Mouse (Mus musculus) right cerebral cortex, postnatal 4 days (tissue): ENCODE results near the gene Tbc1d17.
"Not testable (repeated sequence)": the region's sequence is repeated elsewhere in the genome, so short reads cannot be mapped to it uniquely, and the experiment has no call there.

Experiments used
- DNase-seq: peaks from one replicate; pipeline ENCODE4 v3.0.0-alpha.2; 2022

Tbc1d17 gene

DNA sequence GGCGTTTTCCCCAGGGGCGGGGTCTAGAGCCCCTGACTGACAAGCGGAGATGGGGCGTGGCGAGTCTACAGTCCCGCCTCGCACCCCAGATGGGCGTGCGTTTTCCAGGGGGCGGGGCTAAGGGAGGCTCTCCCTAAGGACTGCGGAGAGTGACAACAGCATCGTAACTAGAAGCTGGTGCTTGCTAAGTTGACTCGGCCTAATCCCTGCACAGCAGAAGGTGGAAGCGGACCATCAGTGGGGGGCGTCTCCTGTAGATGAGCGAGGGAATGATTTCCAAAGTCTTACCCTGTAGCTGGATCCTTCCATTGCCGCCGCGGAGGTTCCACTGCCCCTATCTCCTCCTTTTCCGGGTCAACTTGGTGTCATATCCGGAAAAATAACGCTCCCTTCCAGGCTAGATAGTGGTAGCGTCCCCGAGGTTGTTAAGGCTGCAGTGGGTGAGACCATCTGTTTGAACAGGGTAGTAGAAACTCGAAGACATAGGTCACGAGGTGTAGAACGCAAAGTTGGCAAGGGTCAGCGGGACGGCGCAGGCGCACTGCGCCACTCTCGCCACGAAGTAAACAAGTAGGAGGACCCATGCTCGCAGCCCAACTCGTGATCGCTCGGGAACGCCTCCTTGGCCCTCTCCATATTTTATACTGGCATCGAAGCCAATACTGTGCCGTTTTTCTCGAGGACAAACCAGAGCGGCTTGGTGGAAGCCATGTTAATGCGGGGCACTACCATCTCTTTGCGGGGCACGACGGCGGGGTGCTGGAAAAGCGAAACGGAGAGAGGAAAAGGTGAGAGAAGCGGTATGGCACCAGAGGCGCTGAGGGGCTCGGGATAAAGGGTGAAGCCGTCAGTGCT, at the start of gene Tbc1d17, which contains the start of gene Akt1s1:
Gene Tbc1d17 (minus strand): TSS at position 519 of the 855 bp plus-strand sequence.
Gene Akt1s1 (plus strand): TSS at position 431 of the 855 bp plus-strand sequence.
- DNase-seq: peak; percentile 97

DNA sequence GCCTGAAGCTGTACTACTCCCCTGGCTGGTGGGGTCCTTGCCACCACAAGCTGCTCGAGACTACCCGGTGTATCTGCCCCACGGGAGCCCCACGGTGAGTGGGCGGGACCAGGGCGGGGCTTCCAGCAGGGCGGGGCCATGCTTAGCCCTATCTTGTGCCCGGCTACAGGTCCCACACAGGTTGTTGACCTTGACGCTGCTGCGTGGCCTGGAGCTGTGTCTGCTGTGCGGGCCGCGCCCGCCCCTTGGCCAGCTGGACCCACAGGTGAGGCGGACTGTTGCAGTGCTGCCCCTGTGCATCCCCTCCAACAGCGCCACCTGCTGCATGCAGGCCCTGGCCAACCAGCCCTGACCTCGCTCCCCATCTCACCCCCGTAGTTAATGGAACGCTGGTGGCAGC, 49.7 kb upstream of the Tbc1d17 start:
- DNase-seq: peak; percentile 48

DNA sequence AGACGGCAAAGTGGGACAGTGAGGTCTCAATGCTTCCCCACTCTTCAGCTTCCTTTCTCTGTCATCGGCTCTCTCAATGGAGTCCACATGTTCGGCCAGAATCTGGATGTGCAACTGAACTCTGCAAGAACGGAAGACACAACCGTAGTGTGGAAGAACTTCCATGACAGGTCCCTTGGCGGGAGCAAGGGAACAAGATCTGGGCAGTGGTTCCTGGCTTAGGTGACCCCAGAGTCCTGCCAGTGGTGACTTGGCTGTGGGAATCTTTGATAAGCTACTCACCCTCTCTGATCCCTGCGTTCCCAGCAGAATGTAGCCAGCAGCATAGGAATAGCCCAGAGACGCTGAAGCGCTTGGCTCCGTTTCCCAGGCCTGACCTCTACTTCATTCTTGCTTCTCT, 47.6 kb upstream of the Tbc1d17 start:
- no peak for DNase-seq

DNA sequence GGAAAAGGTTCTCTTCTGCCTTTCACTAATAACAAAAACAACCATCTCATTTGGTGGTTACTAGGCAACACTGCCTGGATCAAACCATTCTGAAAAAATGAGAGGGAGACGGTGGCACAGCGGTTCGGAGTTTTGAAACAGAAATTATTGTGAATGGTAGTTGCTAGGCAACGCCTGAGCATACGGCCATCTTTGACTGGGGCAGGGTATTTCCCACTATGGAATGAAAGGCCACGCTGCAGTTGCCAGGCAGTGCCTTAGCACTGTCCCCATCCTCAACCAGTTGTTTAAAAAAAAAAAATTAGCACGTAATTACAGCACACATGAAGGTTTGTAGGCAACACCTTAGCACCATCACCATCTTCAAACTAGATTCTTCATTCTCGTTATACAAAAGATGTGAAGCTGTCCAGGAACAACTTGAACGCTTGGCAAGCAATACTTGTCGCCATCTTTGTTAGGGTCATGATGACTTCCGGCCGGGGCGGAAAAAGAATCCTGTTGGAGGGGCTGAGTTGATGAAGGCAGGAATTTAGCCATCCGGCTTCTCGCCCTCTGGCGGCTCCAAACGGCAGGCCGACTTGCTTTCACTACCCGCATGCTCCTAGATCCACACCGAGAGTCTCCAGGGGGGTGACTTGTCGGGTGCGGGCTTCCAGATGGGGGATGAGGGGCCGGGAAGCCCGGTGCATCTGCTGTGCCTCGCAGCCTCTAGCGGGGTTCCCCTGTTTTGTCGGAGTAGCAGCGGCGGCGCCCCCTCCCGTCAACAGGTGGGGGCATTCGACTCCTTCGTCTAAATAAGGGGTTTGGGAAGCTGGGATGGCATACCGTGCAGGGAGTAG, 46.9 kb upstream of the Tbc1d17 start, which contains the start of gene Fuz:
Gene Fuz (plus strand): TSS at position 487 of the 842 bp plus-strand sequence.
- peak; percentile 84 for DNase-seq

DNA sequence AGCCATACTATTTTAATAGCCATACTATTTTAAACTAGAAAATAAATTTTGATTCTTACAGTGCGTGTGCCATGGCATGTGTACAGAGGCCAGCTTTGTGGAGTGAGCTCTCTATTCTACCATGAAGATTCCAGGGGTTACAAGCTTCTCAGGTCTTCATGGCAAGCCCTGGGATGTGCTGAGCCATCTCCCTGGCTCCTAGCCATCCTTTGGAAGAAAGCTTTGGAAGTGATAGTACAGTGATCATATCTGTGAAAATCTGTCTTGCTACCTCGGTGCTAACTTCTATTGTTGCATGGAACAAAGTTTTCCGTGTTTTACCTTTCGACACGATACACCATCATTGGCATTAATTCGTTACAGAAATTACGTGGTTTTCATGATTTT, 46.3 kb upstream of the Tbc1d17 start:
- DNase-seq: no peak

DNA sequence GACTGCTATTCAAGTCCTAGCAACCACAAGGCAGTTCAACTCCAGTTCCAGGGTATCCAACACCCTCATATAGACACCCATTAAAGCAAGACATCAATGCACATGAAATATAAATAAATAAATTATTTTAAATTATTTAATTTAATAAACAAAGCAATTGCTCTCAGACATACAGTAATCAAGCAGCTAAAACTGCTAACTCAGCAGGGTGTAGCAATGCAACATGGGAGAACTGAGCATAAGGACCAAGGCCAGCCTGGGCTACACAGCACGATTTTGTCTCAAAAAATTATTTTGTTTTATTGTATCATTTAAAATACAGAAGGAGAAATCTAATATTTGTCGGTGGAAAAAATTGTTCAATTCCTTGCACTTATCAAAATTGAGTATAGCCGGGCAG, 45.3 kb upstream of the Tbc1d17 start:
- DNase-seq: no peak

DNA sequence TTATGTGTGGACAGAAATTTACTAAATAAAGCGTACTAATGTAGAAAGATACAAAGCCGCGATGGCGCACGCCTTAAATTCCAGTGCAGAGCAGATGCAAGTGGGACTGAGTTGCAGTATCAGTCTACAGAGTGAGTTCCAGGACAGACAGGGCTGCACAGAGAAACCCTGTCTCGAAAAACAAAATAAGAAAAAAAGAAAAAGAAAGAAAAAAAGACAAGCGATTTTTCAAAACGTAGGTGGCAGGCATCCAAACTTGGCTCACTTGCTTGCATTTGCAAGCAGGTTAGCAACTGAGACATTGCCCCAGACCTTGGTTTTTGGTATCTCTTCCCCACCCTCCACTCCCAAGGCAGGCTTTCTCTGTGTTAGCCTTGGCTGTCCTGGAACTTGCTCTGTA, 44.3 kb upstream of the Tbc1d17 start:
- peak; percentile 19 for DNase-seq

DNA sequence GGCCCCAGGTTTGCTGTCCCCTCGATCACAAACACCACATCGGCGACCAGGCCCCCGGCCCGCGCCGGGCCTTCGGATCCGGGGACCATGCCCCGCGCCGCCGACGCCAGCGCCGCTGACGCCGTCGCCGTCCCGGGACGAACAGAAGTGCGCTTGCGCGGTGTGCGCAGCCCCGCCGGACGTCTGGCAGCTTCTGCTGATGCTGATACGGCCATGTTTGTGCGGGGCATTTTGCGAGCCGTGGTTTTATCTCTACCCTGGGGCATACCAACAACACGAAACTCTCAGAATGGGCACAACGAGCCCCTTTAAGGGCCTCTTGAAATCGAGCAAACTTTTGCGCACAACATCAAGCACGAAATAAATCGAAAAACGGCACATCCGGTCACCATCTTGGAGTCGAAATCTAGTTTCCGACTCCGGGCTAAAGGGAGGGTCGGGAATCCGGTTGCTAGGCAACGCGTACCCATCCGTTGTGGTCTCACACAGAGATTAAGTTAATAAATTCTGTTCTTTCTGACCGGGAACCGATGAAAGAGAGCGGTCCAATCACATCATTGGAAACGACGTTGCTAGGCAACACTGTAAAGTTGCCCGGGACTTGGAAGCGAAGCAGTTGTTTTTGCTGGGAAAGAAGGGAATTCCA, 43.5 kb upstream of the Tbc1d17 start, which contains the start of gene Med25:
Gene Med25 (minus strand): TSS at position 437 of the 646 bp plus-strand sequence.
- DNase-seq: peak; percentile 88

DNA sequence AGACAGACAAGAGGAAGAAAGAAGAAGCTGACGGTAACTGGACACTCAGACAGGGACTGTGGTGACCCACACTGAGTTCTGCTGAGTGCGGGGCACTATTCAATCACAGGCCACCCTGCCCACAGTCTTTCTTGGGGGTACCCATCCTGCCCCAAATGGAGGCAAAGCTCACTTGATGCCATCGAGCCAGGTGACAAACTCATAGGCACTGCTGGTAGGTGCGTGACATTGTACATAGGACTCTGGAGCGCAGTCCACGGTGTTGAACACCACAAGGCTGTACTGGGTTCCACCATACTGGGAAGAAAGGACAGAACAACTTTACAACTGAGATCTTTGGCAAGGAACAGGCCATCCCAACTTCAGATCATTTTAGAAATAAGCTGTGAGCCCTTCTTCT, 42.7 kb upstream of the Tbc1d17 start:
- no peak for DNase-seq

DNA sequence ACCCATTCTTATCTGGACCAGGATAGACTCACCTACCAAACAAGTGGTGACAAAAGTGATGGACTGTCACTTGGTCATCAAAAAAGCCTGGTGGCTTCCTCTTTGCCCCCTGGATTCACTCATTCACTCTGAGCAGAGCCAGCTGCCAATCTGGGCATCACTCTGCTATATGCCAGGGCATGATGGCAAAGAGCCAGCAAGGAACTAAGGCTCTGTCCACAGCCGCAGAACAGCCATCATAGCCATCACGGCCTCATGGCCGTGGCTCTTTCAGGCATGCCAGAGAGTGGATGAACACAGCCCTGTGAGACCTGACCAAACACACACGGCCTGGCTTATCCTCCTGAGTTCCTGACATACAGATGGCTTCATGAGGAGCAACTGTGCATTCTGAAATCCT, 41.9 kb upstream of the Tbc1d17 start:
- no peak for DNase-seq

DNA sequence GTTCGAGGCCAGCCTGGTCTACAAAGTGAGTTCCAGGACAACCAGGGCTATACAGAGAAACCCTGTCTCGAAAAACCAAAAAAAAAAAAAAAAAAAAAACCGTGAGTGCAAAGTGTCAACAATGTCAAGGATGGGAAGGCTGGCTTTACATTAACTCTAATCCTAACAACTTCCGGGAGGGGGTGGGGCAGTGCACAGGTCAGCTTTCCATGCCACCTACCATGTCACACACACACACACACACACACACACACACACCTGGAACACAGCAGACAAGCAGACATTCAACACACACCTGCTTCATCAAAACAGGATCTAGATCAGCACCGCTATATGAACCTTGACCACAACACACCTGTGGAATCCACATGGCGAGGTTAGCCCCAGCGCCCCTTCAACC, 41.3 kb upstream of the Tbc1d17 start:
- no peak for DNase-seq

DNA sequence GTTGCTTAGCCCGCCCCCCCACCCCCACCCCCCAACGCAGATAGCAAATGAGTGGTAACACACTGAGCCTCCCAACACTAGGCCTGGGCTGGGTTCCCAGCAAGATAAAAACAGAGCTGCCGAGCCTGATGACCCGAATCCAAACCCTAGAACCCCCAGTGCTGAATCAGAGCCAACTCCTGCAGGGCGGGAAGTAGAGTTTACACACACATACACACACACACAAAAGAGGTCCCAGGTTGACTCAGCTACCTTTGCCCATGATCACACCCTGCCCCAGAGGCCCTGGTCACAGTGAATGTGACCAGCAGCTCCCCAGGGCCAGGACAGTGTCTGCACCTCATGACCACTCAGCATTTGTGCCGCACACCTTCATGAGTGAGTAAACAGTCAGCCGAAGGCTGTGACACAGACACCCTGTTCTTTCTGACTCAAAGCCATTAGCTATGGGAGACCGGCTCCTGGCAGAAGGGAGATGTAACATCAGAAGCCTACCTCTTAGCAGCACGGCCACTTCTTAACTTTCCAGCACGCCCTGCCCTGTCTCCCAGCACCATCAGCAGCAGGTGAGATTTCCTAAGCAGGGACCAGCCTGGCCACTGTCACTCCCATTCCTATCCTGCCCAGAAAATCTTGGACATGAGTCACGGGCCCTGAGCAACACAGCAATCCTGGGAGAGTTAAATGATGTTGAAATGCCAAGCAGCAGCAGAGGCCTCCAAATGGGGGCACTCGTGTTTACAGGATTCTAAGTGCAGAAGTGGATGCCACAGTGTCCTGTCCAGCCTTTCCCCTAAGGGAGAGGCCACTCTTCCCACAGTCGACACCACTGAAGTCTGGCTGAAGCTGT, 39.6 kb upstream of the Tbc1d17 start:
- no peak for DNase-seq

DNA sequence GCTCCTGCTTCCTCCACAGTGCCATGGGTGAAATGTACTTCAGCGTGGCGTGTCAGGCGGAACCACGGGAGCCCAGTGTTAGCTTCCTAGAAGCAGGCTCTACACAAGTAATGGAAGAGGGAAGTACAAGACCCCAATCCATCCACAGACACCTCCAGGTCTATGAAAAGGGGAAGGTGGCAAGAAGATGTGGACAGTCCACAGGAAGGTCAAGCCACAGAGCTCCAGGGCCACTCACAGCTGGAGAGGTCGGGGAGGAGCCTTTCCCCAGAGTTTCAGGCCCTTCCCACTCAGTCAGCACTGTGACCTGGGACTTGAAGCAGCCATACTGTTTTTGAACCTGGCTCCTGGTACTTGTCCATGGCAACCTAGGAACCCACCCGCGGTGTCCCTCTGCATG, 38.1 kb upstream of the Tbc1d17 start:
- DNase-seq: no peak

DNA sequence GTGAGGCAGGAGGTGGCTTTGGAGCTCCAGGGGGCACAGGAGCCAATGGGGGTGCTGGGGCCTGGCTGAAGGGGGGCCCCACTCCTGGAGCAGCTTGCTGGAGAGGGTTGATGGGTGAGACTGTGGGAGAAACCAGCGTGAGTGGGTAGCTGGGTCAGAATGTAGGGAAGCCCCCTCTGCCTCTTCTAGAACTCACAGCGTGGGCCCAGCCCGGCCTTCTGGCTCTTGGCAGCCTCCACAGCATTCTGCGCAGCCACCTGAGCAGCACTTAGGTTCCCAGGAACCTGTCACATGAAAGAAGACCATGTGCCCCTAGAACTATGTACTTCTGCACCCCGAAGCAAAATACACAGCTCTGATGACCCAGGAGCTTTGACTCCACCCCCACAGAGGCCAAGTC, 35.8 kb upstream of the Tbc1d17 start:
- DNase-seq: no peak

DNA sequence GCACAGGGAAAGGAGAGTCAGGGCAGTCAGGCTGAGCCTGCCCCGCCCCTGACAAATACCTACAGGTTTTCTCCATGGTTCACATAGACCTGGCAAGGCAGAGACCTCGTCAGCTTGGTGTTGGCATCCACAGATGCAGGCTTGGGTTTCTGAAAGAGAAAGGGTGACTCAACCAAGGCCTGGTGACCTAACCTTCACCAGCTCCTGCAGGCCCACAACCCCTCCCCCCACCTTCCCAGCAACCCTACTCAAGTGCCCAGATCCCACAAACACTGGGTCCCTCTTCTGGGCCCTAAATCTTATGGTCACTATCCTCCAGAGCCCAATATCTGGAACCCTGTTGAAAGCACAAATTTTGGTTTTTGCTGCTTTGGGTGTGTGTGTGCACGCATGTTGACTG, 34.2 kb upstream of the Tbc1d17 start:
- DNase-seq: no peak

DNA sequence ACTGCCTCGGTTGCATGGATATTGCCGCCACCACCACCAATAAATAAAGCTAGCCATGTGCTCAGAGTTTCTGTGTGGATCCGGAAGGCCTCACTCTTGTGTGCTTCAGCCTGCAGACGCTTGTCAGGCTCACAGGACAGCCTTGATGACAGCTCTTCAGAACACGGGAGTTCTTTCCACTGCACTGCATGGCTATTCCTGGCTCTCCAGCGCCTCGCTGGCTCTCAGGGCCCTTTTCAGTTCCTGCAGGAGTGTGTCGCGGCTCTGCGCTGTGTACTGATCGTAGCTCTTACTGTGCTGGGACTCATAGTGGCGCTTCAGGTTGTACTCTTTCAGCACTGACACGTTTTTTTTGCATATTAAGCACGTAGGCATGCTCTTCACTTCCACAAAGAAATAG, 29.0 kb upstream of the Tbc1d17 start:
- no peak for DNase-seq

DNA sequence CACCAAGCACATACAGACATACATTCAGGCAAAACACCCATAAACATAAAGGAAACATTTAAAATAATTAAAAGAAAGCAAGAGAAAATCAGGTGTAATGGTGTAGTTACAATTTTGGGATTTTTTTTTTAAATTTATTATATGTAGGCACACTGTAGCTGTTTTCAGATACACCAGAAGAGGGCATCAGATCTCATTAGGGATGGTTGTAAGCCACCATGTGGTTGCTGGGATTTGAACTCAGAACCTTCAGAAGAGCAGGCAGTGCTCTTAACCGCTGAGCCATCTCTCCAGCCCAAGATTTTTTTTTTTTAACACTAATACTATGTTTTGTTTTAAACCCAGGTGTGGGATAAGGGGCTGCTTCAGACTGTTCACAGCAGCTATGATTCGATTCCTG, 22.9 kb upstream of the Tbc1d17 start:
- not testable (repeated sequence) for DNase-seq

DNA sequence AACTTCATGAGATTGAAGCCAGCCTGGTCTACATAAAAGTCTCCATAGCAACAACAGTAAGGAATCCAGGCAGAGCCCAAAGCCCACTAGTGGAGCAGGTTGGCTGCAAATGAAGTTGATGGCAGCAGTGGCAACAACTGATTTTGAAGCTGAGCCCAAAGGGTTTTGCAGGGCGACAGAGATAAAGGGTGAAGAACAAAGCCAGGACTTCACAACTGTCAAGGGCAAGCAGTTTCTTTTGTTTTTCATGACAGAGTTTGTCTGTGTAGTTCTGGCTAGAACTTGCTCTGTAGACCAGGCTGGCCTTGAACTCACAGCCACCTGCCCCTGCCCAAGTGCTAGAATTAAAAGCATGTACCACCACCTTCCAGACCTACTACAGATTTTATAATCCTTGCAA, 22.3 kb upstream of the Tbc1d17 start:
- DNase-seq: no peak

DNA sequence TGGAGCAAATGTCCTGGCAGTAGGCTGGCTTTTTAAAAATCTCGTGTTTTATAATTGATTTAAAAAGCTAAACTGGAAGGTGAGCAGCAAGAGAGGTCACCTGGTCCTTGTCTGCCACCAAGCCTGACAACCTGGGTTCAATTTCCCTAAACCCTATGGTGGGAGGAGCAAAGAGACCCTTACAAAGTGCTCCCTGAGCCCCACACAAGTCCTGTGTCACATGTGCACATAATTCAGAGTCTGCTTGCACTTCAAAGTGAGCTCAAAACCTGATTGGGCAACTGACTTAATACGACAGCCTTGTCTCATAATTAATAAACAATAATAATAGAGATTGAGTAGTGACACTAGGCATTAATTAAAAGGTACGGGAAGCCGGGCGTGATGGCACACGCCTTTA, 21.7 kb upstream of the Tbc1d17 start:
- DNase-seq: no peak

DNA sequence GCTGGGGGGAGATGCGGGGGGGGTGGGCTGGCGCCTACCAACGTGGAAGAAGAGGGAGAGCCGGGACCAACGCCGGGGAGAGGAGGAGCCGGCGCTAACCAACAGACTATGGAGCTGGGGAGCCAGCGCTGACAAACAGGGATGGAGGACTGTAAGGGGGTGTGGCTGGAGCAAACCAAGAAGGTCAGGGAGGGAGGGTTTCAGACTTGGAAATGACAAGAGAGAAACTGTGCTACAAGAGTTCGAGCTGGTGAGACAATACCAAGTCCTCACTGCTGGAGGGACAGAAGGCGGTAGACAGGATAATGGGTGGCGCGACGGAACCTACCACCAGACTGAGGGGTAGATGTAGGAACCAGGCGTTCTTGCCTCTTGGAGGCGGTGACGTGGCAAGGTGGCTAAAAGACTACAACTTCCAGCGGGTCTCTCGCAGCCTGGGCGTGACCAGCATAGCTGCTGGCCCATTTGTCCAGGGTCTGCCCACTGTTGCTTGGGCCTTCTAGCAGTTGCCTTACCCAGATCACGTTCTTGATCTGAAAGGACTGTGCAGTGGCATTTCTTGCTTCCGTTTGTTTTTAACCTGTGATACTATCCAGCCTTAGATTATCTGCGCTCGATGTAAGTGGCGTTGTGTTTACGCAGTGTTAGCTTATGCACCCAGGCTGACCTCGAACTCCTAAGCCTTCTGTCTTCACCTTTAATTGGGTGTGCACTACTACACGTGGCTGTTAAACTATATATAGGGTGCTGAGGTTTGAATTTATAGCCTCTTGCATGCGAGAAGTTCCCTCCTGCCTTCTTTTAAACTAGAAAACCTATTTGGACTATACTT, 21.0 kb upstream of the Tbc1d17 start, which contains the start of gene Ptov1:
Gene Ptov1 (minus strand): TSS at position 92 of the 832 bp plus-strand sequence.
- peak; percentile 93 for DNase-seq
